Mouse (Mus musculus) embryonic fibroblast, embryonic 13.5 days (primary cell): ENCODE measurements around the gene Etl4. TPM values are rescaled to one million over a fixed set of nuclear protein-coding genes. Genes with fewer than 3 reads are reported as not detected.

Experiments used
- H3K27ac ChIP-seq: 2 replicates; pipeline ENCODE4 v1.5.1; 2012; ENCODE audit warnings: low read length, control low read depth, inconsistent platforms; ENCODE audit not compliant: insufficient read depth
- H3K4me1 ChIP-seq: 2 replicates; pipeline ENCODE4 v1.6.1; 2011; ENCODE audit warnings: low read length; ENCODE audit not compliant: control insufficient read depth, insufficient read depth
- H3K4me3 ChIP-seq: 2 replicates; pipeline ENCODE4 v1.5.1; 2011; ENCODE audit warnings: mild to moderate bottlenecking, control low read depth, low read length; ENCODE audit not compliant: insufficient read depth
- CTCF ChIP-seq: IDR thresholded peaks from 2 replicates; pipeline ENCODE4 v1.5.1; 2011; ENCODE audit warnings: mild to moderate bottlenecking, control low read depth, low read length, moderate library complexity, borderline replicate concordance; ENCODE audit not compliant: insufficient read depth
- POLR2A ChIP-seq: IDR thresholded peaks from 2 replicates; pipeline ENCODE4 v1.6.1; 2011; ENCODE audit warnings: low read depth, mild to moderate bottlenecking, control low read depth, low read length, moderate library complexity
- polyA plus RNA-seq: library from polyadenylated mRNA; stranded (reverse); fragments of >200 nt; gene quantifications from 2 replicates; pipeline ENCODE4 v1.2.4, GENCODE M21; 2011; ENCODE audit warnings: low read depth; ENCODE audit not compliant: missing spikeins, insufficient read length

Gene Etl4
- polyA plus RNA-seq, 1 experiment: 44.0 TPM

DNA sequence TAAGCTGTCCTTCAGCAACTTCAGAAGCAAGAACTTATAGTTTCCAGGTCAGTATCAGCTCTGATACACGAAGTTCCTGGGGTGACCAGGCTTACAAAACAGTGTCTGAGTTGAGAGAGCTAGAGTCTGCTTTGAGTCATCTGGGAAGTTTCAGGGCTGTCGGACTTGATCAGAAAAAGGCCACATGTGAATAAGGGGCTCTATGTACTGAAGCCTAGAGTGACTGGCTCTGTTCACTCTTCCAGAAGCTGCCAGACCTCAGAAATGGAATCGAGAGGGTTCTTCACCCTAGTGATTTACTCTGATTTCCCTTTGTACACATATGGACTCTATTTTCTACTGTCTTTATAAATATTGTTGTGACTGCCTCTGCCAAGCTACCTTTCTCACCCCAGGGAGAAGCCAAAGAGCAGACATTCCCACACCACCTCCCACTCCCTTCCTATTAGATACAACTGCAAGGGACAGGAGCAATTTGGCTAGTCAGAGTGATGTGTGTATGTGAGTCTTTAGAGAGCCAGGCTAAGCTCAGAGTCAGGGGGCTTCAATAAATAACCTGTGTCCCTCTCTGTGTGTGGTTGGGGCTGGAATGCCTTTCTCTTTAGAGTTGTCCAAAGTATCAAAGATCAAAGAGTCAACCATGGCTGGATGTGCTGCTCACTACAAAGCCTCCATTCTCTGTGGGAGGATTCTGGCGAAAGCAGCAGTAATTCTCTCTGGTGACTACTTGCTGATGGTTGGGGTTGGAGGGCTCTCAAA, 381.6 kb downstream of the Etl4 start:
- peak overlapping the region; percentile 52; the same call in 1 of the 2 replicates for H3K27ac ChIP-seq
- H3K4me1 ChIP-seq: no peaks in the 10 kb centered on the region; the same call in 1 of the 2 replicates
- TF ChIP-seq POLR2A (no peak), CTCF (no peak)
- H3K4me3 ChIP-seq: no peak overlapping the region

DNA sequence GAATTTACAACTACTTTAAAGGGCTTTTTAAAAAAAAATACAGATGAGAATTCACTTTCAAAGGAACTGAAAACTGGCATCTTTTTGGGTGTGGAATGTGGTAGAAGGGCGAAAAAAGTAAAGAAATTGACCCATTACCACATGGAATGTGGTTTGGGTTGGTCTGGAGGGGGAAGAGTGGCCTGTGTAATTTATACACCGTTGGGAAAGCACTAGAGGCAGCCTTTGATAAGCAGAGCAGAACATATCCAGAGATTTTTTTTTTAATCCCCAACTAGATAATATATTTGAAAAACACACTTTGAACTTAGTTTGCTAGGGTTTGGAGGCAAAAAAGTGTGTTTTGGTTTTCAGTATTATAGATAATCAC, 382.1 kb downstream of the Etl4 start:
- H3K4me3 ChIP-seq: no peak overlapping the region
- H3K27ac ChIP-seq: peak overlapping the region; percentile 57; the same call in 1 of the 2 replicates
- H3K4me1 ChIP-seq: no peaks in the 10 kb centered on the region; the same call in 1 of the 2 replicates
- no peak for TF ChIP-seq POLR2A
- TF ChIP-seq CTCF: no peak

DNA sequence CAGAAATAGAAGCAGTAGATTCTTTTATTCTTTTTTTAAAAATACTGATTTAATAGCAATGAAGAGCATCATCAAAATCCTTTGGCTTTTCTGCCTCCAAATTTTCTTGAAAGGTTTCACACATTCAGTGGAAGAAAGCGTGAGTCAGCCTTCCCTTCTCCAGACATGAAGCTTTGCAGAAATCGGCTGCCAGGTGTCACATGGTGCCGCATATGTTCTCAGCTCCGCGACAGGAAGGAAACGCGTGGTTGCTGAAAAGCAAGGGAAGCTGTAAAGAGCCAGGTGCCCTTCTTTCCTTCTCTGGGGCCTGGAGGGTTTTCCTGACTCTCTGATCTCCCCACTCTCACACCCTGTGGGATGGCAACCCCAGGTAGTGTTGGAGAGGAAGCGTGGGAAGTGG, 383.8 kb downstream of the Etl4 start:
- no peak overlapping the region for H3K4me3 ChIP-seq
- no peaks in the 10 kb centered on the region; the same call in 1 of the 2 replicates for H3K4me1 ChIP-seq
- no peak overlapping the region for H3K27ac ChIP-seq
- TF ChIP-seq POLR2A (no peak), CTCF (no peak)

DNA sequence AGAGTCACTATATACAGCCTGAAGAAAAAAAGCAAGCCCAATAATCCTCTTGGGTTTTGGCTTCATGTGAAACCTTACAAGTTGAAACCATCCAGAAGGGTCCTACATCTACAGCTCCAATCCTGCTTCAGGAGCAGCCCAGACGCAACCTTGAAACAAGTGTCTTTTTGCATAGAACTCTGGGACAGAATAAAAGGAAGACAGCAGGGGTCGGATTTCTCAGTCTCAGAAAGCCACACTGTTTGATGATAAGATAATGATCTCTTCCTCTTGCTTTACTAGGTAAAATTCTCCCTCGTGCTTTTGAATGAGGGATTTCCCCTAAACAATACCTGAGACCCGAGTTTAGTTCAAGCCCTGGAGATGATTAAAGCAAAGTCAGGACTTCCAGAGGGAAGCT, 385.0 kb downstream of the Etl4 start:
- no peak for TF ChIP-seq POLR2A
- Histone ChIP-seq H3K27ac (no peak overlapping the region), H3K4me3 (no peak overlapping the region), H3K4me1 (no peaks in the 10 kb centered on the region; the same call in 1 of the 2 replicates)

DNA sequence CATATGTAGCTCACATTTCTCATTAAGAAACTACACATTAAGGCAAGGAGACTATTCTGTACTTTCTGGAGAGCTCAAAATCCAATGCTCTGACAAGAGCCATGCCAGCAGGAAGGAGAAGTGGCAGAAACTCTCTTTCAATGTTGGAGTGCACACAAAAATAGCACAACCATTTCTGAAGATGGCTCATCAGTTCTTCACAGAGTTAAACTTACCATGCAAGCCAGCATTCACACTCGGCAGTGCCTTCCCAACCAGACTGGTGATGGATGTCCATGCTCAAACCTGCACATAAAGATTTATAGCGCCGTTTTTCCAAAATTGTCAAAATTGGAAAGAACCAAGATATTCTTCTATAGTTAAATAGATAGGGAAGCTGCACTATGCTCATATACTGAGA, 392.9 kb downstream of the Etl4 start:
- TF ChIP-seq POLR2A (no peak), CTCF (no peak)
- H3K27ac ChIP-seq: no peak overlapping the region
- H3K4me3 ChIP-seq: no peak overlapping the region
- no peaks in the 10 kb centered on the region for H3K4me1 ChIP-seq

DNA sequence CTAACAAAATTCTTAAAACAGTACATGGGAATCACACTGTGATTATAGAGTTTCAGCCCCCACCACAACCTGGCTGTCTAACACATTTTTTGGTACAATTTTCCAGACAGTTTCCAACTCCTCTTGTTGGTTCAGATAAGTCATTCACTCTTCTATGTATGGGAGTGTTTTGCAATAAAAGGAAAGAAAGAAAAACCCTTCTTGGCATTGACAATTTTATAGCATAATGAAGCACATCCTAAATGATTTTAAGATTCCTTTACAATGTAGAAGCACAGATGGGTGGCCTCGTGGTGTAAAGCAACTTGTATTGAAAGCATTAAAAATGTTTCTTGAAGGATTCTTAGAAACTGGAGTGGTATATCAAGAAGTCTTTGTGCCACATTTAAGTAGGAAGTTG, 415.4 kb downstream of the Etl4 start:
- no peaks in the 10 kb centered on the region for H3K4me1 ChIP-seq
- no peak overlapping the region for H3K27ac ChIP-seq
- TF ChIP-seq POLR2A (no peak), CTCF (no peak)
- H3K4me3 ChIP-seq: no peak overlapping the region

DNA sequence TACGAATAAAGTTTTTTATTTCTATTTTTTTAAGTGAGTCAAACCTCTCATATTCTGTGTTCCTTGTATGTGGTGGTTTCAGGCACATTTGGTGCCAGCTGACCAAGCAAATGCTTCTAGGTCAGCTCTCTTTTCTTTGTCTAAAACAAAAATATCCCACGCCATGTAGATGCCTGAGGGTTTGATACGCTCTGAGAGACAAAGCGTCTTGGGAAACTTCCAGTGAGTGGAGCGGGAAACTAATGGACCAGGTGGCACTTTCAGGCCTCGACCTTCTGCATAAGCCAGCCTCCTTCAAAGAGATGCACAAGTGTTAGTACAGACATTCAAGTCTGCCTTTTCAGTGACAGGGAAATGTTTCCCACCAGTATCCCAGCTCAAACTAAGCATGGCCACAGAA, 426.6 kb downstream of the Etl4 start:
- no peak overlapping the region for H3K27ac ChIP-seq
- no peak overlapping the region for H3K4me3 ChIP-seq
- H3K4me1 ChIP-seq: no peaks in the 10 kb centered on the region
- no peak for TF ChIP-seq CTCF
- TF ChIP-seq POLR2A: no peak

DNA sequence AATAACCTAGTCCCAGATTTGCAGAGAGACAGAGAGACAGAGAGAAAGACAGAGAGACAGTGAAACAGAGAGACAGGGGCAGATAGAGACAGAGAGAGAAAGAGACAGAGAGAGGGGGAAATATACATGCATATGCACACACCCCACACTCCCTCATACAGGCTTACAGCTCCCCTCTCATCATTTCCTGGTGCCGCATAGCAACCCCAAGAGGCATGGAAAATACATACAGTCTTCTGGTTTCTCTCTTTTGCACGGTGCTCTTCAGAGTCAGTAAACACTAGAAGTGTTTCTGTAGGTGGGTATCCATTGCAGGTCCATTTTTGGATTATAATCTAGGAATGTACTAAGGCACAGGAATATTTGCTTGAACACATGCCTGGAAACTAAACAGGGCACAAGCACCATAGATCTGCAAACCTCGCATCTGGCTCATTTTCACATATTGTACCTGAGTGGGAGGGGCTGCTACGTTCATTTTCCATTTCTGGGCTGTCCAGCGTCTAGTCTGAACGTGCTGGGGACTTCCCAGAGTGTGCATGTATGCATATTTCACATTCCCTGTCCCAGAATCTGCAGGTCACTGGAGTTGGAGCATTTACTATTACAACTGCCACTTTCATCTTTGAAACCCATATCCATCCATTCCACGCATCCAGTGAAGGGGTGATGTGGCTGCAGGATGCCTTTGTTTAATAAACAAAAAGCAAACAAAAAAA, 429.6 kb downstream of the Etl4 start:
- TF ChIP-seq CTCF (no peak), POLR2A (no peak)
- Histone ChIP-seq H3K27ac (no peak overlapping the region), H3K4me1 (no peaks in the 10 kb centered on the region), H3K4me3 (no peak overlapping the region)

DNA sequence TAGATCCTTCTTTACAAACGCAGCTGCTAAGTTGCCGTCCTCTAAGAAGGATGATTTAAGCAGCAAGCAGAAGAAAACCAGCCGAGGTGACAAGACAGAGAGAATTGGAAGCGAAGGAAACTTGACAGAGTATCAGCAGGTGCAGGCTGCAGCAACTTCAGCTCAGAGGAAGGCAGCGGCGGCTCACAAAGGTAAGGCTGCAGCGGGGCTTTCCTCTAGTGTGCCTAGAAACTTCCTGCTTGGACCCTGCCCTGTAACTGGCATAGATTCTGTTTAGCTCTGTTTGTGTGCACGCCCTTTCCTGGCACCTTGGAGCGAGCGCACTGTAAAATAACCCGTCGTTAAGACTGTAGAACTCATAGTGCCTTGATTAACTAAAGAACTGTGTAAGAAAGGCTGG, 430.3 kb downstream of the Etl4 start:
- no peak overlapping the region for H3K27ac ChIP-seq
- no peak overlapping the region for H3K4me3 ChIP-seq
- no peaks in the 10 kb centered on the region for H3K4me1 ChIP-seq
- TF ChIP-seq POLR2A: no peak
- TF ChIP-seq CTCF: no peak

DNA sequence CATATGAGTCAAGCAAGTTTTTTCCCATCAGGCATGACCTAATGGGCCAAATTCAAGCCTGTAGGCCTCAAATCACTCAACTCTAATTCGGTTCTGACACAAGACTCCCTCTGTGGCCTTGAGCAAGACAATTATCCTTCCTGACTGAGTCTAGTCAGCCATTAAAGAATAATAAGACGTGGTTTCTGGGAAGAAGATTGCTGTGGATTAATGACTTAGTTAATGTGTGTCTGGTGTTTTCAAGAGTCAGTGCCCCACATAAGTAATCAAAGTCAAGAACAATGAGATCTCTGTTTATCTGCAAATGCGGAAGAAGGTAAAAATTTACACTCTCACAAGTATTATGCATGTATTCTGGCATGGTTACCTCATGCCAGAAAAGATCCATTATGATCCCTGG, 437.3 kb downstream of the Etl4 start:
- no peak for TF ChIP-seq CTCF
- no peak for TF ChIP-seq POLR2A
- H3K4me3 ChIP-seq: no peak overlapping the region
- no peak overlapping the region for H3K27ac ChIP-seq
- H3K4me1 ChIP-seq: no peaks in the 10 kb centered on the region
